Mouse (Mus musculus) layer of hippocampus, adult 9-11 months (tissue): ENCODE data around the gene Arhgef16.

Source experiments
- DNase-seq: peaks from one replicate; pipeline ENCODE4 v3.0.0; 2022

Arhgef16 gene

GRCm38 (mm10) chr4:154301466-154301881, at the start of gene Arhgef16:
Arhgef16 (minus strand) TSS chr4:154301676.
- DNase-seq, result no peak

GRCm38 (mm10) chr4:154348197-154348786, 46.8 kb upstream of the Arhgef16 start:
- DNase-seq, result no peak

- no peak for DNase-seq
Measured at GRCm38 (mm10) chr4:154346731-154347522, 45.5 kb upstream of the Arhgef16 start.

GRCm38 (mm10) chr4:154336650-154337049, 35.2 kb upstream of the Arhgef16 start:
- DNase-seq, result no peak

- DNase-seq, result peak; percentile 75
Measured at GRCm38 (mm10) chr4:154335761-154336160, 34.3 kb upstream of the Arhgef16 start, which contains the start of gene B230104I21Rik. B230104I21Rik (plus strand) TSS chr4:154336127.

- no peak for DNase-seq
Measured at GRCm38 (mm10) chr4:154334699-154335402, 33.4 kb upstream of the Arhgef16 start.

GRCm38 (mm10) chr4:154333300-154333699, 31.8 kb upstream of the Arhgef16 start:
- DNase-seq, result no peak

GRCm38 (mm10) chr4:154331271-154331670, 29.8 kb upstream of the Arhgef16 start:
- no peak for DNase-seq

- DNase-seq, result no peak
Measured at GRCm38 (mm10) chr4:154330001-154330400, 28.5 kb upstream of the Arhgef16 start.

- DNase-seq, result peak; percentile 52
Measured at GRCm38 (mm10) chr4:154328836-154329235, 27.4 kb upstream of the Arhgef16 start.

- no peak for DNase-seq
Measured at GRCm38 (mm10) chr4:154328431-154328830, 27.0 kb upstream of the Arhgef16 start.

GRCm38 (mm10) chr4:154325410-154325809, 23.9 kb upstream of the Arhgef16 start:
- no peak for DNase-seq

GRCm38 (mm10) chr4:154313622-154313967, 12.1 kb upstream of the Arhgef16 start:
- no peak for DNase-seq

GRCm38 (mm10) chr4:154312935-154313621, 11.6 kb upstream of the Arhgef16 start:
- peak; percentile 73 for DNase-seq

GRCm38 (mm10) chr4:154312143-154312812, 10.8 kb upstream of the Arhgef16 start:
- DNase-seq, result no peak

GRCm38 (mm10) chr4:154310576-154311262, 9.2 kb upstream of the Arhgef16 start:
- no peak for DNase-seq

- no peak for DNase-seq
Measured at GRCm38 (mm10) chr4:154309131-154309530, 7.7 kb upstream of the Arhgef16 start.

GRCm38 (mm10) chr4:154299541-154300271, 1.8 kb downstream of the Arhgef16 start:
- DNase-seq, result no peak

GRCm38 (mm10) chr4:154297761-154298160, 3.7 kb downstream of the Arhgef16 start:
- DNase-seq, result no peak

- DNase-seq, result no peak
Measured at GRCm38 (mm10) chr4:154294262-154294731, 7.2 kb downstream of the Arhgef16 start.

GRCm38 (mm10) chr4:154293735-154294201, 7.7 kb downstream of the Arhgef16 start:
- no peak for DNase-seq
